Mouse (Mus musculus) CH12F3 (cell line): ENCODE results near the gene Xntrpc.

Experiments
- in situ Hi-C: fragments of 300-500 bp; cut with MboI; formaldehyde crosslinking; loops from 2 replicates; pipeline ENCODE4 v1.14.3; 2020; ENCODE audit warnings: low sequenced_read_pairs

The Xntrpc gene

GRCm38 (mm10) chr7:102132395-102132794 is 66.9 kb downstream of the Xntrpc start:
- in situ Hi-C loops: no loop called here

- in situ Hi-C loops: no loop called here
Observed at GRCm38 (mm10) chr7:102137464-102137863, 72.0 kb downstream of the Xntrpc start.

GRCm38 (mm10) chr7:102137898-102138297 is 72.4 kb downstream of the Xntrpc start:
- in situ Hi-C loops: no loop called here
